Mouse (Mus musculus) limb, embryonic 11.5 days (tissue): ENCODE measurements around the gene Taf3. TPM values are rescaled to one million over a fixed set of nuclear protein-coding genes. Genes with fewer than 3 reads are reported as not detected.

Experiments used
- ATAC-seq: fragments of 200-750 bp; cut with Nextera tagmentation; 2 replicates; pipeline ENCODE4 v1.8.0; 2017; ENCODE audit warnings: low read depth; ENCODE audit not compliant: insufficient number of reproducible peaks, low FRiP score, low TSS enrichment
- DNase-seq: peaks from one replicate; pipeline ENCODE4 v3.0.0-alpha.2; 2015; ENCODE audit warnings: low spot score
- H3K27ac ChIP-seq: fragments of 300-500 bp; sonication (generic); replicated peaks from 2 replicates; pipeline ENCODE4 v1.5.1; 2014; ENCODE audit warnings: low read depth, mild to moderate bottlenecking, low read length
- H3K27me3 ChIP-seq: fragments of 300-500 bp; sonication (generic); 2 replicates; pipeline ENCODE4 v1.6.1; 2014; ENCODE audit warnings: mild to moderate bottlenecking, low read length, mixed read lengths; ENCODE audit not compliant: control insufficient read depth, insufficient read depth
- H3K36me3 ChIP-seq: fragments of 300-500 bp; sonication (generic); 2 replicates; pipeline ENCODE4 v1.6.1; 2014; ENCODE audit warnings: mild to moderate bottlenecking, low read length, moderate library complexity, mixed read lengths; ENCODE audit not compliant: control insufficient read depth, insufficient read depth
- H3K4me1 ChIP-seq: fragments of 300-500 bp; sonication (generic); 2 replicates; pipeline ENCODE4 v1.6.1; 2014; ENCODE audit warnings: low read length, mixed read lengths; ENCODE audit not compliant: control insufficient read depth, insufficient read depth
- H3K4me2 ChIP-seq: fragments of 300-500 bp; sonication (generic); 2 replicates; pipeline ENCODE4 v1.6.1; 2014; ENCODE audit warnings: low read depth, mild to moderate bottlenecking, moderate library complexity; ENCODE audit not compliant: severe bottlenecking
- H3K4me3 ChIP-seq: fragments of 300-500 bp; sonication (generic); 2 replicates; pipeline ENCODE4 v1.5.1; 2014; ENCODE audit warnings: low read depth, low read length
- H3K9ac ChIP-seq: fragments of 300-500 bp; sonication (generic); 2 replicates; pipeline ENCODE4 v1.6.1; 2014; ENCODE audit warnings: mild to moderate bottlenecking, low read length
- H3K9me3 ChIP-seq: fragments of 300-500 bp; sonication (generic); 2 replicates; pipeline ENCODE4 v1.6.1; 2016; ENCODE audit warnings: low read length; ENCODE audit not compliant: control insufficient read depth
- WGBS: fragments of 180-500 bp; shearing (Covaris S2); extraction: QIAGEN DNeasy Blood & Tissue Kit; methylation state at CpG from one replicate; pipeline ENCODE4 v1.1.7; 2014; 5-methylcytosine and 5-hydroxymethylcytosine counted together
- polyA plus RNA-seq: library from polyadenylated mRNA; unstranded; fragments of >200 nt; fragmentation: Nextera tagmentation; extraction: Ambion mirVana; gene quantifications from 2 replicates; pipeline ENCODE4 v1.2.1, GENCODE M21; 2014

The Taf3 gene
- polyA plus RNA-seq: 17.3 and 19.0 TPM in 2 replicates

GRCm38 (mm10) chr2:10048461-10048860 lies at the start of gene Taf3:
Gene Taf3, minus strand, starts transcription at chr2:10048596.
- ATAC-seq: peak; percentile 87
- H3K4me1 ChIP-seq: peaks cover 5% of the 10 kb centered on the region; the same call in 1 of the 2 replicates
- H3K27me3 ChIP-seq: no peaks in the 10 kb centered on the region
- peak within 1 kb of the TSS; percentile 81 for H3K4me2 ChIP-seq
- no peaks in the 10 kb centered on the region for H3K9me3 ChIP-seq
- DNase-seq: peak; percentile 92
- under 1% methylated on average over 36 of the region's 36 CpGs for WGBS
- H3K36me3 ChIP-seq: no peaks in the 10 kb centered on the region
- H3K9ac ChIP-seq: peak within 1 kb of the TSS; percentile 80
- H3K27ac ChIP-seq: no peak within 1 kb of the TSS
- H3K4me3 ChIP-seq: peak within 1 kb of the TSS; percentile 97

- Histone ChIP-seq H3K4me1 (no peaks in the 10 kb centered on the region), H3K4me3 (no peak overlapping the region), H3K27ac (no peak overlapping the region), H3K4me2 (no peak overlapping the region), H3K27me3 (no peaks in the 10 kb centered on the region), H3K36me3 (peaks cover 19% of the 10 kb centered on the region), H3K9me3 (no peaks in the 10 kb centered on the region), H3K9ac (no peak overlapping the region)
- ATAC-seq (no peak), DNase-seq (no peak)
- WGBS: 91% methylated on average over 14 of the region's 14 CpGs
Measured at GRCm38 (mm10) chr2:10094327-10095100, 46.1 kb upstream of the Taf3 start.

- ATAC-seq: no peak
- Histone ChIP-seq H3K36me3 (peaks cover 14% of the 10 kb centered on the region), H3K4me1 (no peaks in the 10 kb centered on the region), H3K27ac (no peak overlapping the region), H3K9ac (no peak overlapping the region), H3K27me3 (no peaks in the 10 kb centered on the region), H3K4me2 (no peak overlapping the region), H3K4me3 (no peak overlapping the region), H3K9me3 (no peaks in the 10 kb centered on the region)
- 89% methylated on average over 8 of the region's 8 CpGs for WGBS
- DNase-seq: no peak
Measured at GRCm38 (mm10) chr2:10087256-10087850, 39.0 kb upstream of the Taf3 start.

GRCm38 (mm10) chr2:10082737-10083136 lies 34.3 kb upstream of the Taf3 start:
- Histone ChIP-seq H3K27me3 (no peaks in the 10 kb centered on the region), H3K9ac (no peak overlapping the region), H3K4me2 (no peak overlapping the region), H3K27ac (no peak overlapping the region), H3K9me3 (no peaks in the 10 kb centered on the region), H3K4me3 (no peak overlapping the region), H3K36me3 (peaks cover 3% of the 10 kb centered on the region; the same call in 1 of the 2 replicates), H3K4me1 (peaks cover 11% of the 10 kb centered on the region; the same call in 1 of the 2 replicates)
- DNase-seq (no peak), ATAC-seq (no peak)
- WGBS: 34% methylated on average over 1 of the region's 1 CpGs

GRCm38 (mm10) chr2:10081453-10082080 lies 33.2 kb upstream of the Taf3 start:
- H3K27ac ChIP-seq: no peak overlapping the region
- DNase-seq (no peak), ATAC-seq (no peak)
- no peaks in the 10 kb centered on the region for H3K27me3 ChIP-seq
- no peak overlapping the region for H3K9ac ChIP-seq
- WGBS: 82% methylated on average over 5 of the region's 5 CpGs
- H3K4me1 ChIP-seq: peaks cover 11% of the 10 kb centered on the region; the same call in 1 of the 2 replicates
- H3K9me3 ChIP-seq: no peaks in the 10 kb centered on the region
- H3K4me2 ChIP-seq: peak overlapping the region; percentile 60
- no peaks in the 10 kb centered on the region for H3K36me3 ChIP-seq
- peak overlapping the region; percentile 70 for H3K4me3 ChIP-seq

GRCm38 (mm10) chr2:10080310-10081010 lies 32.1 kb upstream of the Taf3 start, which contains the start of the genes Atp5c1 and Kin:
Gene Atp5c1, minus strand, starts transcription at chr2:10080510.
Gene Kin, plus strand, starts transcription at chr2:10080593.
- H3K9ac ChIP-seq: peak within 1 kb of the TSS; percentile 89
- peak within 1 kb of the TSS; percentile 49 for H3K27ac ChIP-seq
- H3K4me1 ChIP-seq: peaks cover 11% of the 10 kb centered on the region; the same call in 1 of the 2 replicates
- under 1% methylated on average over 57 of the region's 61 CpGs for WGBS
- ATAC-seq: peak; percentile 97
- H3K4me3 ChIP-seq: peak within 1 kb of the TSS; percentile 70
- peak; percentile 98 for DNase-seq
- H3K9me3 ChIP-seq: no peaks in the 10 kb centered on the region
- peak within 1 kb of the TSS; percentile 77 for H3K4me2 ChIP-seq
- H3K36me3 ChIP-seq: peaks cover 1% of the 10 kb centered on the region; the same call in 1 of the 2 replicates
- no peaks in the 10 kb centered on the region for H3K27me3 ChIP-seq

- Histone ChIP-seq H3K4me2 (peak overlapping the region; percentile 77), H3K36me3 (peaks cover 2% of the 10 kb centered on the region; the same call in 1 of the 2 replicates), H3K4me3 (peak overlapping the region; percentile 70), H3K4me1 (peaks cover 11% of the 10 kb centered on the region; the same call in 1 of the 2 replicates), H3K27me3 (no peaks in the 10 kb centered on the region), H3K9ac (peak overlapping the region; percentile 89), H3K27ac (peak overlapping the region; percentile 49), H3K9me3 (no peaks in the 10 kb centered on the region)
- ATAC-seq: no peak; the same call in 1 of the 2 replicates
- no peak for DNase-seq
- under 1% methylated on average over 28 of the region's 28 CpGs for WGBS
Measured at GRCm38 (mm10) chr2:10079745-10080309, 31.4 kb upstream of the Taf3 start.
